Mouse (Mus musculus): ENCODE results near the gene Cfd. TPM values are rescaled to one million over a fixed set of nuclear protein-coding genes. Genes with fewer than 3 reads are reported as not detected.

The Cfd gene
- total RNA-seq, 2 experiments from 2014 or later = 12.5 to 381 TPM

- peak; percentile 94 for DNase-seq
Observed at GRCm38 (mm10) chr10:79934272-79934721, 43.6 kb downstream of the Cfd start.

GRCm38 (mm10) chr10:79934794-79935569, 44.3 kb downstream of the Cfd start:
- no peak for DNase-seq

- no peak for DNase-seq
Observed at GRCm38 (mm10) chr10:79936284-79936910, 45.7 kb downstream of the Cfd start.

GRCm38 (mm10) chr10:79936911-79937441, 46.3 kb downstream of the Cfd start:
- peak; percentile 63 for DNase-seq

- no peak for DNase-seq
Observed at GRCm38 (mm10) chr10:79937775-79938526, 47.3 kb downstream of the Cfd start.

- peak; percentile 47 for DNase-seq
Observed at GRCm38 (mm10) chr10:79940749-79941148, 50.1 kb downstream of the Cfd start.

Small RNA genes within 50 kb of the gene (microRNA-seq; reads per million reads assigned to microRNA genes)
- 0 reads per million in 2 experiments for gene Mir6910 (ENCODE audit: borderline replicate concordance in 2 of 2)

Other genes with a start within 250 kb of the Cfd start
- gene Odf3l2, start 245.1 kb upstream of the Cfd start, total RNA-seq (2021) = 10 to 100 TPM; 14.8 to 17.1 TPM
- not detected for gene Madcam1, start 226.3 kb upstream of the Cfd start, total RNA-seq (2021)
- gene Tpgs1, start 221.5 kb upstream of the Cfd start, total RNA-seq (2021) = 10 to 100 TPM; 19.1 to 19.6 TPM
- 100 to 1,000 TPM; 329 to 332 TPM for gene Cdc34, start 208.7 kb upstream of the Cfd start, total RNA-seq (2021)
- 1 to 10 TPM; 4.0 to 4.4 TPM for gene Gzmm, start 201.8 kb upstream of the Cfd start, total RNA-seq (2021)
- 100 to 1,000 TPM; 513 to 650 TPM for gene Bsg, start 186.4 kb upstream of the Cfd start, total RNA-seq (2021)
- under 1 TPM; 0.67 TPM for gene Hcn2, start 174.2 kb upstream of the Cfd start, total RNA-seq (2021)
- gene Polrmt, start 144.3 kb upstream of the Cfd start, total RNA-seq (2021) = 10 to 100 TPM; 26.7 to 27.2 TPM
- gene Fgf22, start 135.8 kb upstream of the Cfd start, total RNA-seq (2021) = not detected
- gene Rnf126, start 123.9 kb upstream of the Cfd start, total RNA-seq (2021) = 10 to 100 TPM; 27.4 to 33.4 TPM
- 1 to 10 TPM; 2.0 to 2.1 TPM for gene Fstl3, start 113.6 kb upstream of the Cfd start, total RNA-seq (2021)
- not detected for gene Prss57, start 99.9 kb upstream of the Cfd start, total RNA-seq (2021)
- 10 to 100 TPM; 23.6 to 24.8 TPM for gene Palm, start 97.3 kb upstream of the Cfd start, total RNA-seq (2021)
- under 1 TPM in 1 of 2 experiments, not detected in 1; 0.40 TPM for gene Misp, start 69.9 kb upstream of the Cfd start, total RNA-seq (2021)
- 10 to 100 TPM; 26.8 to 27.1 TPM for gene Ptbp1, start 36.4 kb upstream of the Cfd start, total RNA-seq (2021)
- gene Prtn3, start 16.4 kb upstream of the Cfd start, total RNA-seq (2021) = under 1 TPM in 1 of 2 experiments, not detected in 1; 0.35 TPM
- gene Plppr3, start 16.2 kb upstream of the Cfd start, total RNA-seq (2021) = under 1 TPM; 0.13 to 0.27 TPM
- gene Elane, start 4.6 kb upstream of the Cfd start, total RNA-seq (2021) = not detected
- 10 to 100 TPM; 29.2 to 34.4 TPM for gene Med16, start 18.1 kb downstream of the Cfd start, total RNA-seq (2021)
- gene Gm26602, start 20.0 kb downstream of the Cfd start, total RNA-seq (2021) = not detected
- under 1 TPM; 0.18 to 0.29 TPM for gene Kiss1r, start 26.1 kb downstream of the Cfd start, total RNA-seq (2021)
- gene R3hdm4, start 30.4 kb downstream of the Cfd start, total RNA-seq (2021) = 100 to 1,000 TPM; 103 to 113 TPM
- 1 to 10 TPM; 2.4 to 2.8 TPM for gene Arid3a, start 36.2 kb downstream of the Cfd start, total RNA-seq (2021)
- 10 to 100 TPM; 16.4 to 18.0 TPM for gene Wdr18, start 69.3 kb downstream of the Cfd start, total RNA-seq (2021)
- not detected for gene Grin3b, start 79.9 kb downstream of the Cfd start, total RNA-seq (2021)
- gene Tmem259, start 93.5 kb downstream of the Cfd start, total RNA-seq (2021) = 10 to 100 TPM; 70.1 to 80.6 TPM
- gene Cnn2, start 97.7 kb downstream of the Cfd start, total RNA-seq (2021) = 1 to 10 TPM; 8.5 to 9.4 TPM
- gene Abca7, start 105.6 kb downstream of the Cfd start, total RNA-seq (2021) = 1 to 10 TPM; 4.9 to 5.7 TPM
- gene Arhgap45, start 125.8 kb downstream of the Cfd start, total RNA-seq (2021) = 1 to 10 TPM; 1.0 to 2.1 TPM
- 10 to 100 TPM; 43.2 to 45.5 TPM for gene Polr2e, start 148.9 kb downstream of the Cfd start, total RNA-seq (2021)
- 100 to 1,000 TPM; 527 to 618 TPM for gene Gpx4, start 156.3 kb downstream of the Cfd start, total RNA-seq (2021)
- 1 to 10 TPM; 5.6 to 6.7 TPM for gene Sbno2, start 214.7 kb downstream of the Cfd start, total RNA-seq (2021)
- 100 to 1,000 TPM in 1 of 2 experiments, 10 to 100 TPM in 1; 99.8 to 120 TPM for gene Stk11, start 224.9 kb downstream of the Cfd start, total RNA-seq (2021)
- 100 to 1,000 TPM; 634 to 665 TPM for gene Atp5d, start 247.8 kb downstream of the Cfd start, total RNA-seq (2021)
- 1 to 10 TPM; 1.2 to 1.6 TPM for gene Cbarp, start 250.0 kb downstream of the Cfd start, total RNA-seq (2021)